Mouse (Mus musculus): ENCODE measurements around the gene L2hgdh.

DNA sequence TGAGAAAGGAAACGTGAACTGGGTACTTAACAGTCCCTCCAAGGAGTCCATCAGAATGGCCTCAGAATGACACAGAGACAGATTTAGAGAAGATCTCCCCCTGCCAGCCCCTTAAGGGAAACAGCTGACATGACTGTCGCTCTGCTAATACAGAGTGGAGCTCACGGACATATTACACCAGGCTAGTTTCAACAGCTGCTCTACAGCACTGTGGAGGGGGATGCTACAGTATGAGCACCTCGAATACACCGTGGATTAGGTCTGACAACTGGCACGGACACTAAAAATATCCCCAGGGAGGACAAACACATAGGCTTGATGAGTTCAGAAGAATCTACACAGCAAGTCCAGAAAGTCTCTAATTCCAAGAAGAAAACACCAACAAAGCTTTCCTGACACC, 26.3 kb downstream of the L2hgdh start:
- no peak for TF ChIP-seq CTCF (IDR thresholded peaks at IDR 0.05; ENCODE audit: low read depth, low read length)
- no peak for TF ChIP-seq POLR2A (IDR thresholded peaks at IDR 0.05; ENCODE audit: extremely low read depth, insufficient read depth, low read length)
